Mouse (Mus musculus): Measurements from ENCODE around the gene Vgll4.

The Vgll4 gene

DNA sequence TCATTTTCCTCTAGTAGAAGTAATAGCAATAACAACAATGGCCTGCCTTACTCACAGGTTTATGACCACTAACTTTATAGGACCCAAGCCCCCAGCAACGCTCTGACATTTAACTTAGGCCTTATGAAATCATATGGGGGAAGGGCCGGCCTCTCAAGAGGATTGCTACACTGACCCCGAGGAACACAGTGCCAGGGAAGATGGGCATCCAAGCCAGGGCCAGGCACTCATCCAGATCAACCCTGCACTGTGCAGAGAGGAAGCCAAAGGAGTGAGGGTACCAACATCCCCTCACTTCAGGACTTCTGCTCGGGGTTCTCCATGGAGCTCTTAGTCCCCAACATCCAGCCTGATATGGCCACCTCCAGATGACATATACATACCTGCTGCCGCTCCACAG, 106.3 kb downstream of the Vgll4 start:
- no peak for DNase-seq

DNA sequence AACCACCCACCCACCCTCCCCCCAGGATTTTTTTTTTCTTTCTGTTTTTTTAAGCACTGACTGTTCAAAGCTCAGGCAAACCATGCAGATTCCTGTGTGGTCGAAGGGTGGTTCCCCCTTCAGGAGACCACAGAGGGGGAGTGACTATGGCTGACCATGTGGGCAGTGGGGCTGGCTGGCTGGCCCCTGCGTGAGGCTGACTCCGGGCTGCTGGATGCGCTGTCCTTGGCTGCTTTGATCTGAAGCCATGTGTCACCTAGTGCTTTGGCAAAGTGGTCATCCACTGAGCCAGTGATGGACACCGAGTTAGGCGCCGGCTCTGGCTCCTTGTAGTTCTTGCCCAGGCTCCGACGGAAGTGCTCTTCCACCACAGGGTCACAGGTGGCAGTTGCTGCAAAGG, 107.7 kb downstream of the Vgll4 start:
- DNase-seq, result no peak

DNA sequence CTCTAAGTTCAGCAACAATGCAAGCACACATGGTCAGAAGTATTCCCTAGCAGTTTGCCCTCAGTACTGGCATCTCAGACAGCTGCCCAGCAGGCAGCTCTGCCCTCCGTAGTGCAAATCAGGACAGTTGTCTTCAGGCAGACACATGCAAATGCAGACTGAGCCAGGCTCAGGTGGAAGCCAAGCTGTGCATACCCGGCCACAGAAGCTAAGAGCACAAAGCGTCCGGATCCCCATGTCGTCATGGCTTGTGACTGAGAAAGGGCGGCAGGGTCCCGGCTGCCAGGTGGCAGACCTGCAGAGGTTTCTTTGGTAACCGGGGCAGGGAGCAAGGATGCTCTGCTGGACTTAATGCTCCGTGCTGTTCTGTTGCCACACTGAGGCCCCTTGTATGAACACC, 108.2 kb downstream of the Vgll4 start:
- DNase-seq, result no peak

DNA sequence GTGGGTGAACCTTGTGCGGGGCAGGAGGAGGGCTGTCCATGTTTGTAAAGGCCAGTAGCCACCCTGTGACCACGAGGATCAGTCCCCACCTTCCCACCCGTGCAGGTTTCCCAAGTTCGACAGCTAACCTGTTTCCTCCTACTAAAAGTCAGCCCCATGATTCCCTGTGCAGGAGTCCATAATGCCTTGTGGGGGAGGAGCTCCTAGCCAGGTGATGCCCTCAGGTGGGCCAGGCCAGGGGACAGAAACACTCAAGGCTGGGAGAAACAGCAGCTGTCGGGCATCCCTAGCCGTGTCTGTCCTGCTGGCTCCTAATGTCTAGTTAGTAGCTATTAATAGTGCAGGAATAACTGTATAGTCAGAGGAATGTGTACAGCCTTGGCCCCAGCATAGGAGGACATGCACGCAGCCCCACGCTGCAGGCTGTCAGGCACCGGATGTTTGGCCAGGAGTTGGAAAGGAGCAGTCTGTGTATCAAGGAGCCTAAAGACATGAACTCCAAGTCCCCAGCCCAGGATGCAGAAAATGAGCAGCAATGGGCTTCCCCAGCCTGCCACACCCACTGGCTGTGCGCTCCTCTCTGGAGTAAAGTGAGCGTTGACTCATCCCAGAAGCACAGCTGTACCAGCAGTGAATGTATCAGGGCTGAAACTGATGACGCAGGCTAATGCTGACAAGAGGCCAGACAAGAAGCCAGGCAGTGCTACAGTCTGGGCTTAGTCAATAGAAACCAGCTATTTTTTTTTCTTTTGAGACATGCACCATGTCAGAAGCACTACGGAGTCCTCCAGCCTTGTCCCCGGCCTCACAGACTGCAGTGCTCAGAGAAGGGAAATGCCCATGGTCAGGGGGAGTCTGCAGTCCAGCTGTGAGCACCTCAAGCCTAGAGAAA, 108.9 kb downstream of the Vgll4 start:
- DNase-seq, result no peak

DNA sequence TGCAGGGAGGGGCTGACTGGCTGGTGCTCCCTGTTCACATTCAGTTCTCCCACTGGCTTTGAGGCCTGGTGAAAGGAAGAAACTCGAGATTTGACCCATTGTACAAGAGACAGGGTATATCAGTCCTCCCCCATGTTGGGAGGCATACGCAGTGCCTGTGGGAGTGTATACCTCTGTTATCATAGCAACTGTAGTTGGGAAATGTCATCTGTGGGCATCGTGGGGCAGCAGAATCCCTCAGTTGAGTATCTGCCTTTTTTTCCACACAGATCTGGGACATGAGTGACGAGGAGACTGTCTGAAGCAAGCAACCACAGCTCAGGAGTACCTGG, 111.1 kb downstream of the Vgll4 start:
- DNase-seq, result no peak

DNA sequence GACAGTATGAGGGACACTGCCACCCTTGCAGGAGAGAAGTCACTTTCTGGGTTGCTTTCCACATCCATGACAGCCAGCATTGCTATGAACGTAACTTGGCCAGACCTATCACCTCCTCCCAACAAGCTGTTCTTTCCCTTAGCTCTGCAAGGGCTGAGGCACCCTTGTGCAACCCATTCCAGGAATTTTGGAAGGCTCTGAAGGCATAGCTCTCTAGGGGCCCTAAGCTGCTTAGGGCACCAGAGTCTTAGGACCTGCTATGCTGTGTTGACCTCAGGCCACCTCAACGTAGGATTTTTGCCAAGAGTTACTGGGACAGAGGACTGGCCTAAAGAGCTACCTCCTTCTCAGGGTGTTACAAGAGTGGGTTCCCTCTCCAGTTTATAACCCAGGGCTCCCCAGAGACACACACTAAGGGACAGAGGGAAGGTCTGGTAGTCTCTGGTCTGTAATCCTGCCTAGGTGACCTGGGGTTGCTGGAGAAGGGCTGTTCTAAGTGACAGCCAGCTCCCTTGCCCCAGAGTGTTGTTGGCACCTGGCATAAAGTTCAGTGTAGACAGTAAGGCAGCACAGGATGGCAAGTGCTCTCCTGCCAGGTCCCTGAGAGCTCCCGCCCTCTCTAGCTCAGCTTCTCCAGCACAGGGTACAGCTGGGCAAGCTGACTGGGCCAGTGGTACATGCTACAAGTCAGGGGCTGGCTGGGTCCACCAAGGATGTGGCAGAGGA, 111.6 kb downstream of the Vgll4 start:
- no peak for DNase-seq

DNA sequence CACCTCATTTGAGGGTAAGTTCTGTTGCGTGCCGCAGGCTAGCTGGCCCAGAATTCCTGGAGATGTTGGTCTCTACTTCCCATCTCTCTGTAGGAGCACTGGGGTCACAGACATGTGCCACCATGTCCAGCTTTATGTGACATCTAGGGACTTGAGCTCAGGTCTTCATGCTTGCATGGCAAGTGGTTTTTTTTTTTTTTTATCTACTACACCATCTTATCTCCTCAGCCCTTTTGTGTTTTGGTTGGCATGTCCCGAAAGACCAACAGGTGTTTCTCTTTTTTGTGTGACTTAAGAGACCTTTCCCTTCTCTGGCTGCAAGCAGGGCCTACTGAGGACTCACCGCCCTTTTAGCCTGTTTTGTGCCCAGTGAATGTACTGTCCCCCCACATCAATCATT, 113.3 kb downstream of the Vgll4 start:
- no peak for DNase-seq

DNA sequence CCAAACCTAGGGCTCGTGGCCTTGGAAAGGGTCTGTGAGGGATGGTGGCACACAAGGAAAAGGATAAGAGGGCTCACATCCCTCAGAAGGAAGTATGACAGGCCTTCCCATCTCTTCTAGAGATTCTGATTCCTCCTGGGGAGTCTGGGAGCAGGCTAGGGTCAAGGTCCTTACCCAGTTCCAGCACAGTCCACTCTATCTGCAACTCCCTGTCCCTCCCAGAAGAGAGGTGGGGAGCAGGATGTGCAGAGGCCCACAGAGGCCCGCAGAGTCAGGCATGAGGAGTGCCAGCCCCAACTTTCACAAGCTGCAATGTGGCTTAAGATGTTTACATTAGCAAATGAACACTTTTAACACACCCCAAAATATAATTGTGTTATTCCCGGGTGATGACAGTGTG, 114.2 kb downstream of the Vgll4 start:
- no peak for DNase-seq

DNA sequence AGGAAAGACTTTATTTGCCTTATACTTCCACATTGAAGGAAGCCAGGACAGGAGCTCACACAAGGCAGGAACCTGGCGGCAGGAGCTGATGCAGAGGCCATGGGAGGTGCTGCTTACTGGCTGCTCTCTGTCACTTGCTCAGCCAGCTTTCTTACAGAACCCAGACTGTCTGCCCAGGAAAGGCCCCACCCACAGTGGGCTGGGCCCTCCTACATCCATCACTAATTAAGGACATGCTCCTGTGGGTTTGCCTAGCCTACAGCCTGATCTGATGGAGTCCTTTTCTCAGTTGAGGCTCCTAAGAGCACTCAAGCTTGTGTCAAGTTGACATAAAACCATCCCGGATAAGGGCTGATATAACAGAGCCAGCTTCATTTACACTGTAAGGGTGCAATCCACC, 115.4 kb downstream of the Vgll4 start:
- DNase-seq, result peak; percentile 50 to 62

DNA sequence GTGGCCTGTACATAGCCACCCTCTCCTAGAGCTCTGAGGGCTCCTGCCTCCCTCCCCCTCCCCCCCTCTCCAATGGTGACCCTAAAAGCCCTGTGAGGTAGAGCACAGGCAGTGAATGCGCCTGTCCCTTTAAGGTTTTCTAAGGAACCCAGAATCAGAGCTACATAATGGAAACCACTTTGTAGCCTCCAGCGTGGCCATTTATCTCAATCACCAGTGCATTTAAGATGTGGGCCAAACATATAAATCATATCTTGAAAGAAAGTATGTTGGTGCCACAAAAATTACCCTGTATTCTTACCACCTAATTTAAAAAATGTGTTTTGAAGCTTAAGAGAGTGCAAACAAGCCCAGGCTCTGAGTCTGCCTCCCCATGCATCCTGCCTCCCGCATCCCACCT, 117.1 kb downstream of the Vgll4 start:
- no peak for DNase-seq

DNA sequence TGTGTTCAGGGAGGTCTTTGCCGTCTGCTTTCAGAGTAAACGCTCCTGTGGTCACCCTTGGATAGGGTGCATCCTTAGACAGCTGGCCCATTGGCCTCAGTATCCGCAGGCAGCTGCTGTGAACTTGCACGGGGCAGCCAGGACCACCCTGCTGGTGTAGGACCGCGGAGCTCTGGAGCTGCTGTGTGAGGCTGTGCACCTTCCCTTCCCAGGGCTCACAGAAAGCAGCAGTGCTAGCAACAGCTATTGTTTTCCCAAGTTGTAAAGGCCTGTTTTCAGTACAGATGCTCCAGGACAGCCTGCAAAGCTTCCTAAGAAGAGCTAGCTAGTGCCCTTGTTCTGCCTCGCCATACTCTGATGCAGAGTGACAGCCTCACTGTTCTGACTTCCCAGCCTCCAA, 118.1 kb downstream of the Vgll4 start:
- DNase-seq, result no peak

DNA sequence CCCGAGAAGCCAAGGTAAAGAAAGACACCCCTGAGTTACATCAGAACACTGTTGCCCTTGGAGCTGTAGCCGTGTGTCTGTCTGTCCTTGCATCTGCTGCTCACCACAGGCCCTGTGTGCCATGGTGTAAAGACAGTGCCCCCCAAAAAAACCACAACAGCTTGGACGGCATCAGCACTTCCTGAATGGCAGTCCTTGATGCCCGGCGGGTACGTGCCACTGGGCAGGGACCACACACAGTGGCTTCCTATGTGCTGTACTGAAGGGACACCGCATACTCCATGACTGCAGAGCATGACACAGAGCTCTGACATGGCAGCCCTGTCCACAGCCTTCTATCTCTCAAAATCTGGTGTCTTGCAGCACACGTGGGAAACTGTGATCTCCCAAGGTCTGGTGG, 120.0 kb downstream of the Vgll4 start:
- no peak for DNase-seq

DNA sequence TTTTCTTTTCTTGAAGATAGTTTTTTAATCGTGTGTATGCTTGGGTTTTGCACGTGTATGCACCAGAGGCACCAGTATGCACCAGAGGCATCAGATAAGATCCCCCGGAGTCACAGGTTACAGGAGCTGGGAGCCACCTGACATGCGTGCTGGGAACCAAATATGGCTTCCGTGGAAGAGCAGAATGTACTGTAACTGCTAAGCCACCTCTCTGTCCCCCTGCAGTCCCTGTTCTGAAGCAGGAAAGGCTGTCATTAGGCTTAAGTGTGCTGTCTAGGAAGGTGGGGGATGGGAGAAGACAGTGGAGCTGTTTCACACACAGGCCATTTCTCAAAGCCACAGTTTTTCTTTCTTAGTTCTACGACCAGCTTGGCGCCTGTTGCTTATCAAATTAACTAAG, 121.0 kb downstream of the Vgll4 start:
- DNase-seq, result no peak

DNA sequence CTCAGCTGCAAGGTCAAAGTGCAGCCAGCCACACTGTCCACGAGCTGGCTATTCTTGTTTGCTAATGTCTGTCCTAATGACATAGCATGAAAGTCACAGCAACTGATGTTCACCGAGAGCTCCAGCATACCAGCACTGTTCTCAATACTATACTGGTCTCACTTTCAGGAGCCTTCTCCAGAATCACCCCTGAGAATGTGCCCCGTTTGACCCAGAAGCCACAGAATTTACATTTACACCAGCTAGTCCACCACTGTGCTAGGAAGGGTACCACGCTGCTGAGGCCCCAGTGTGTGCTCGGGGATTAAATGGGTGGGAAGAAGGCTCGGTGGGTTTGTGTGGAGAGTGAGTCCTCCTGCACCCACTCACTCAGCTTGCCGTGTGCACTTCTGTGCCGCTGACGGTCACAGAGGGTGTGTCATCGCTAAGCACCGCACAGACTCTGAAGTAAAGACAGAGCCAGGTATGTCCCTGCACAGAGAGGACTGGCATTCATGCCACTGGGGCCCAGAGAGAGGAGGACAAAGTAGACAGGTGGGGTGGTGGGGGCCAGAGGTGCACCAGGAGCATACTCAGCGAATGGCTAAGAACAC, 122.1 kb downstream of the Vgll4 start:
- DNase-seq, result no peak

DNA sequence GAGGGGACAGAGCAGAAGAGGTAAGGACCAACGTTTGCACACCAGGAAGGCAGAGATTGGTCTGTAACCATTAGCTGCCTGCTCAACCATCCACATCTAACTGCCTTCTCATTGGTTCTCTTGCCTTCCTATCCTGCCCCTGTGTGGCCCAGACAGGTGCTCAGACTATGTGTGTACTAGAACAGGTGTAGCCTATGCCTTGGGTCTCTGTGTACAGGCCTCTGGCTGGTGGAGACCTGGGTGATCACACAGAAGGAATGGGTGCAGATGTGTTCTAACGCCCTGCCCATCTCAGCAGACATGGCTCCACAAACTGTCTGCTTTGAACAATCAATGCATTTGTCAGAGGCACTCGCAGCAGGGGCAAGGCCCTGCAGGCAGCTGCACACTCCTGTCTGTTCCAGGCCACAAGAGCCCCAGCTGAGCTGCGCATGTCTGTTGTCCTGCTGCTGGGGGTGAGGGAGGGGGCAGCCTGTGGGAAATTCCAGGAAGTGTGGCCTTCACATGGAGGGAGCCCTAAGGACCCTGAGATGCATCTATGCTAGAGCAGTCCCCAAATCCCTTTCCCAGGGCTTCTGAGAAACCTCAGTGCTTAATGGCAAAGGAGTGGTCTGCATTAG, 123.5 kb downstream of the Vgll4 start:
- DNase-seq, result peak in 1 of 2 experiments; percentile 61

DNA sequence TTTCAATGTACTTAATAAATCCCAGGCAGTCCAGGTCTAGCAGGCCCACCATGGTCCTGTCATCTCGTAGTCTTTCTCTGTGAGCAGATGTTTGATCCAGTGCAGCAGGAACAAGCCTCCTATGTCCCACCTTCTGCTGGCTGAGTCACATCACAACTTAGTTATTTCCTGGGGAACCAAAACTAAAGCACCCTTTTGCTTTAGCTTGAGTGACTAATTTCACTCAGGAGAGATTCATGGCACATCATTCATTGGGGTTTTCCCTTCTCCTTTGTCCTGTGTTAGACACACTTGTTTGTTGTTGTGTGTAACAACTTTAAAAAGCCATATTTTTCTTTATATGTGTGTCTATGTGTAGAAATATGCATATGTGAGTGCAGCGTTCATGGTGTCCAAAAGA, 126.9 kb downstream of the Vgll4 start:
- DNase-seq, result no peak

DNA sequence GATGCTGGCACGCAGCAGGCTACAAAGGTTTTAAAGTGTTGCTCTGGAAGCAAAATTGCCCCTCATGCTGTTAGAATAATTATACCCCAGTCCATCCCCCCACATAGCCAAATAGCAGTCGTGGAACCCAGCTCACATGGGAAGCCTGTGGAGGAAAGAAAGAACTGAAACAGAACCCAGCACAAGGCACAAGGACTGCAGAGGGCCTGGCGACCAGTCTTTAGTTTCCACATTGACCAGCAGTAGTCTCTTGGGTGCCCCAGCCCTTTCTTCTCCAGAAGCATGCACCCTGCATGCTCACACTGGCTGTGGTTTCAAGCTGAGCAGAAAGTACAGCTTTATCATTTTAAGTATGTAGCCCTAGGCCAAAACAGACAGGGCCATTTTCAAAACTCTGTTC, 127.7 kb downstream of the Vgll4 start:
- no peak for DNase-seq

DNA sequence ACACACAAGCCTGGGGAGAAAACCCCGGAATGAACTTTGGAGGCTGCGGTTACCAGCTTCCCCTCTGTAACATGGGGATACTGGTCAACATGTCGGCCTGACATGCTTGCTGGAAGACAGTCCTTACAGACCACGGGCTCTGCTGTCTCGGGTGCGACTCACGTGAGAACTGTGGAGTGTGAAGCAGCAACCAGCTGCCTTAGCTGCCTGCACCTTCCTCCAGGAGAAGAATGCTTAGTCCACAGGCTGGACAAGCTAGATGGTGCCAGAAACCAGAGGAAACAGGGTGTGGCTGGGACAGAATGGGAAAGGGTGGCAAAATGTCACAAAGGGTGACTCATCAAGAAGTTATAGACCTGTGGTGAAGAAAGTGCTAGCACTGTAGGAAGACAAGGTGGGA, 129.8 kb downstream of the Vgll4 start:
- no peak for DNase-seq

DNA sequence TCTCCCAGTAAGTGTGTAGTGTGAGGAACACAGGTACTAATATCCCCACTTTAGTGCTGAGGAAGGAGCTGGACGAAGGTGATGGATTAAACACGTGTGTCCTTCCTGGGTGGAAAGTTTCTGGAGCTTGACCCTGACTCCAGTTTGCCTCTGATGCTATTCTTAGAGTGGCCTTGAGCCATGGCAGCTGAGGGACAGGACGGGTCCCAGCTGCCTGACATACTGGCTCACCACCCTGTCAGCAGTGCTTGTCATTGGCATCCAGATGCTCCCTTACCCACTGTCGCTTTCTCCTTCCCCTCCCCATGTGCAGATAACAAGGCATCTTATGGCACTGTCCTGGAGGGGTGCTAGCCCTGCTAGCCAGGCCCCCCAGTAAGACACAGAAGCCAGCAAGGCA, 130.9 kb downstream of the Vgll4 start:
- no peak for DNase-seq

DNA sequence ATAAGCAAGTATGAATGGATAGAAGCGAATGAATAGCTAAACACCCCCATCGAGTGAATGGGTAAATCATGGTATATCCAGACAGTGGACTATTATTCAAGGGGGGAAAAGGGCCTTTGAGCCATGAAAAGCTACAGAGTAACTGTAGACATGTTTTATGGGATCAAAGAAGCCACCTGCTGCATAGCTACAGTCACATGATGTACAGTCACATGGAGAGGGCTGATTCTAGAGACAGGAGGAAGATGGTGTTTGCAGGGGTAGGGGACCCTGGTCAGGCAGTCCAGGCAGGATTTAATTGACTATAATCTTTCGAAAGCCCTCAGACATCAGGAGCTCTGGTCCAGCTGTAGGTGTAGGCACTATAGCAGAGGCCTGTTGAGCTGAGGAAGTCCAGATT, 133.4 kb downstream of the Vgll4 start:
- DNase-seq, result no peak

DNA sequence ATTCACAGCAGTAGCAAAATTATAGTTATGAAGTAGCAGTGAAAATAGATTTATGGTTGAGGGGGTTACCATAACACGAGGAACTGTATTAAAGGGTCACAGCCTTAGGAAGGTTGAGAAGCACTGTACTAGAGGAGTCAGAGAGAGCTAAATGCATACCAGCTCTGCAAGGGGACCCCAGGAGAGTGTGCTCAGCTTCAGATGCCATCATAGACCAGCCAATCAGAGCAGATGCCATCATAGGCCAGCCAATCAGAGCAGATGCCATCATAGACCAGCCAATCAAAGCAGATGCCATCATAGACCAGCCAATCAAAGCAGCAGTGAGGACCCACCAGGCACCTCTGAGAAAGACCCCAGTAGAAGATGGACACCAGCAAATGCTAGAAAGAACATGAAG, 134.0 kb downstream of the Vgll4 start:
- no peak for DNase-seq

DNA sequence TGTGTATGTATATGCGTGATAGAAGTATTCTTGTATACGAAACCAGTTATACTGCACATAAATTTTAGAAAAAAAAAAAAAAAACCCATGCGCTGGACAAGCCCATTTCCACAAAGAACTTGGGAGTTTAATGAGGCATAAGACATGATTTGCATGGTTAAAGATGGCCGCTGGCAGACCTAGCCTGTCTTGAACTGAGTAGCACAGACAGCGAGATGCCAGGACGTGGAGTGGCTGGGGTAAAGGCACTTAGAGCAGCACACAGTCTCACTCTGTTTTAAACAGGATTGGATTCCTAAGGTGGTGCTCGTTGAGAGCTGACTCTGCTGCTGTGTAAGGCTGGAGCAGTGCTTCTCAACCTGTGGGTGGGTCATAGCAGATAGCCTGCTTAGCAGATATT, 134.4 kb downstream of the Vgll4 start:
- DNase-seq, result no peak

DNA sequence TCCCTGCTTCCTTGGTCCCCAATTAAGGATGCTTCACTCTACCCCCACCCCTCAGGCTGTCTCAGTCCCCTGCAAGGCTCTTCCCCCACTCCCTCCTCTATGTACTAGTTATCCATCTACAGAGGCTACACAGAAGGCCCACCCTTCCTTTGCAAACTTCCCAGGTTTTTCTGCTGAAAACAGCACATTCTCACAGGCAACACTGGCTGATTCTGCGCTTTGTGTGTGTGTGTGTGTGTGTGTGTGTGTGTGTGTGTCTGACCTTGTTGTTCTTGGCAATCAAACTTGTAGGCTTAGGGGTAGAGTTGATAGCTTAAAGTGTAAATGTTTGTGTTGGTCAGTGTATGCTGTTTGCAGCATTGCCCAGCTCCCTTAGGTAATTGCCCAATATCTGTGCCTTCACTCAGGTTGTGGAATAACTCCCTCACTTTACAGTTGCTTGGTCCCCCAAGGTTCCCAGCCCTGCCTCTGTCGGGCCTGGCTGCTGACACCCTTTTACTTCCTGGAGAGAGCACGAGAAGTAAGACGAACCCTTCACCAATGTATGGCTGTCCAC, 135.9 kb downstream of the Vgll4 start:
- peak; percentile 60 to 71 for DNase-seq
